Mouse (Mus musculus) natural killer cell, adult 2 months (primary cell): ENCODE results near the gene Prl2c1.
"Not testable (repeated sequence)": the region's sequence is repeated elsewhere in the genome, so short reads cannot be mapped to it uniquely, and the experiment has no call there.

ENCODE experiments used
- DNase-seq, 2 experiments: peaks; one replicate each; pipeline ENCODE4 v3.0.0; 2022; ENCODE audit warnings: low spot score in 2 of 2

Prl2c1 gene

GRCm38 (mm10) chr13:27849042-27849441 lies at the start of gene Prl2c1:
Prl2c1 (plus strand) TSS chr13:27849342.
- no peak for DNase-seq

- DNase-seq: no peak
These were observed 47.8 kb upstream of the Prl2c1 start, which contains the start of gene Prl2a1 for GRCm38 (mm10) chr13:27801354-27801753. Prl2a1 (plus strand) TSS chr13:27801654.

- DNase-seq: no peak
These were observed 46.4 kb upstream of the Prl2c1 start for GRCm38 (mm10) chr13:27802765-27803164.

- DNase-seq: not testable (repeated sequence)
These were observed 55.1 kb downstream of the Prl2c1 start for GRCm38 (mm10) chr13:27904236-27904635.
